Mouse (Mus musculus): ENCODE results near the gene 1700020A23Rik.

1700020A23Rik gene

GRCm38 (mm10) chr2:130411558-130412495 is 6.8 kb downstream of the 1700020A23Rik start:
- peak; percentile 80 for DNase-seq (ENCODE audit: low read depth)

- no peak for DNase-seq (ENCODE audit: low read depth)
Observed at GRCm38 (mm10) chr2:130412775-130413174, 7.7 kb downstream of the 1700020A23Rik start.

- peak; percentile 28 for DNase-seq (ENCODE audit: low read depth)
Observed at GRCm38 (mm10) chr2:130414094-130414856, 9.2 kb downstream of the 1700020A23Rik start.

- DNase-seq (ENCODE audit: low read depth) = no peak
Observed at GRCm38 (mm10) chr2:130421781-130422620, 16.9 kb downstream of the 1700020A23Rik start.

GRCm38 (mm10) chr2:130423397-130424125 is 18.5 kb downstream of the 1700020A23Rik start:
- DNase-seq (ENCODE audit: low read depth) = peak; percentile 81

GRCm38 (mm10) chr2:130424126-130424853 is 19.2 kb downstream of the 1700020A23Rik start, which contains the start of the genes Vps16 and Pced1a:
TSS of gene Vps16 (plus strand) at chr2:130424339.
TSS of gene Pced1a (minus strand) at chr2:130424701.
- DNase-seq (ENCODE audit: low read depth) = peak; percentile 95

- peak; percentile 42 for DNase-seq (ENCODE audit: low read depth)
Observed at GRCm38 (mm10) chr2:130425112-130425511, 20.1 kb downstream of the 1700020A23Rik start.

GRCm38 (mm10) chr2:130429851-130430250 is 24.8 kb downstream of the 1700020A23Rik start:
- DNase-seq (ENCODE audit: low read depth) = no peak

- DNase-seq (ENCODE audit: low read depth) = no peak
Observed at GRCm38 (mm10) chr2:130430484-130430883, 25.4 kb downstream of the 1700020A23Rik start.

GRCm38 (mm10) chr2:130432157-130432556 is 27.1 kb downstream of the 1700020A23Rik start:
- no peak for DNase-seq (ENCODE audit: low read depth)

GRCm38 (mm10) chr2:130433152-130433551 is 28.1 kb downstream of the 1700020A23Rik start:
- DNase-seq (ENCODE audit: low read depth) = peak; percentile 77

- no peak for DNase-seq (ENCODE audit: low read depth)
Observed at GRCm38 (mm10) chr2:130436769-130437168, 31.7 kb downstream of the 1700020A23Rik start.

GRCm38 (mm10) chr2:130438861-130439260 is 33.8 kb downstream of the 1700020A23Rik start:
- no peak for DNase-seq (ENCODE audit: low read depth)

GRCm38 (mm10) chr2:130439840-130440480 is 34.9 kb downstream of the 1700020A23Rik start:
- DNase-seq (ENCODE audit: low read depth) = no peak

- no peak for DNase-seq (ENCODE audit: low read depth)
Observed at GRCm38 (mm10) chr2:130442162-130442561, 37.1 kb downstream of the 1700020A23Rik start.

- peak; percentile 29 for DNase-seq (ENCODE audit: low read depth)
Observed at GRCm38 (mm10) chr2:130448449-130448848, 43.4 kb downstream of the 1700020A23Rik start.

GRCm38 (mm10) chr2:130449021-130449793 is 44.1 kb downstream of the 1700020A23Rik start:
- peak; percentile 59 for DNase-seq (ENCODE audit: low read depth)

GRCm38 (mm10) chr2:130449794-130450433 is 44.9 kb downstream of the 1700020A23Rik start, which contains the start of gene Ptpra:
TSS of gene Ptpra (plus strand) at chr2:130450278.
- peak; percentile 92 for DNase-seq (ENCODE audit: low read depth)

Data from induced T-regulatory cell, adult 2 months (primary cell).